Mouse (Mus musculus): Measurements from ENCODE around the gene Uggt1. TPM values are rescaled to one million over a fixed set of nuclear protein-coding genes. Genes with fewer than 3 reads are reported as not detected.

The Uggt1 gene
- polyA plus RNA-seq, 1 experiment: 11.7 TPM

- H3K36me3 ChIP-seq (ENCODE audit: control insufficient read depth, insufficient read depth, low read length): no peaks in the 10 kb centered on the region
- H3K27ac ChIP-seq (ENCODE audit: insufficient read depth, low read depth, low read length): no peak overlapping the region
Measured at GRCm38 (mm10) chr1:36258631-36259030, 14.1 kb upstream of the Uggt1 start.

GRCm38 (mm10) chr1:36257276-36257675, 12.8 kb upstream of the Uggt1 start:
- TF ChIP-seq POLR2A (IDR thresholded peaks at IDR 0.05; ENCODE audit: low read depth, low read length): no peak
- no peak for TF ChIP-seq CTCF (IDR thresholded peaks at IDR 0.05; ENCODE audit: extremely low read depth, insufficient read length, insufficient replicate concordance, low read depth, low read length)
- WGBS: 84% methylated on average over 8 of the region's 8 CpGs
- Histone ChIP-seq H3K27ac (ENCODE audit: insufficient read depth, low read depth, low read length) (no peak overlapping the region), H3K27me3 (ENCODE audit: control insufficient read depth, insufficient read depth, low read length) (no peaks in the 10 kb centered on the region), H3K4me3 (ENCODE audit: low read depth, low read length) (no peak overlapping the region), H3K36me3 (ENCODE audit: control insufficient read depth, insufficient read depth, low read length) (no peaks in the 10 kb centered on the region), H3K4me1 (ENCODE audit: control insufficient read depth, insufficient read depth, insufficient read length, low read length) (no peaks in the 10 kb centered on the region)

More at GRCm38 (mm10) chr1:36258631-36259030, 14.1 kb upstream of the Uggt1 start:
- WGBS: 72% methylated on average over 2 of the region's 2 CpGs
- H3K27me3 ChIP-seq (ENCODE audit: control insufficient read depth, insufficient read depth, low read length): no peaks in the 10 kb centered on the region
- no peaks in the 10 kb centered on the region for H3K4me1 ChIP-seq (ENCODE audit: control insufficient read depth, insufficient read depth, insufficient read length, low read length)
- TF ChIP-seq CTCF (IDR thresholded peaks at IDR 0.05; ENCODE audit: extremely low read depth, insufficient read length, insufficient replicate concordance, low read depth, low read length) (no peak), POLR2A (IDR thresholded peaks at IDR 0.05; ENCODE audit: low read depth, low read length) (no peak)
- no peak overlapping the region for H3K4me3 ChIP-seq (ENCODE audit: low read depth, low read length)

GRCm38 (mm10) chr1:36255871-36256640, 11.5 kb upstream of the Uggt1 start:
- Histone ChIP-seq H3K27me3 (ENCODE audit: control insufficient read depth, insufficient read depth, low read length) (no peaks in the 10 kb centered on the region), H3K36me3 (ENCODE audit: control insufficient read depth, insufficient read depth, low read length) (no peaks in the 10 kb centered on the region), H3K27ac (ENCODE audit: insufficient read depth, low read depth, low read length) (no peak overlapping the region), H3K4me3 (ENCODE audit: low read depth, low read length) (no peak overlapping the region), H3K4me1 (ENCODE audit: control insufficient read depth, insufficient read depth, insufficient read length, low read length) (peaks cover 4% of the 10 kb centered on the region; the same call in 1 of the 2 replicates)
- no peak for TF ChIP-seq CTCF (IDR thresholded peaks at IDR 0.05; ENCODE audit: extremely low read depth, insufficient read length, insufficient replicate concordance, low read depth, low read length)
- TF ChIP-seq POLR2A (IDR thresholded peaks at IDR 0.05; ENCODE audit: low read depth, low read length): no peak
- 70% methylated on average over 20 of the region's 20 CpGs for WGBS

GRCm38 (mm10) chr1:36254635-36255360, 10.3 kb upstream of the Uggt1 start:
- Histone ChIP-seq H3K27me3 (ENCODE audit: control insufficient read depth, insufficient read depth, low read length) (no peaks in the 10 kb centered on the region), H3K36me3 (ENCODE audit: control insufficient read depth, insufficient read depth, low read length) (no peaks in the 10 kb centered on the region), H3K4me1 (ENCODE audit: control insufficient read depth, insufficient read depth, insufficient read length, low read length) (peaks cover 5% of the 10 kb centered on the region; the same call in 1 of the 2 replicates), H3K4me3 (ENCODE audit: low read depth, low read length) (peak overlapping the region; percentile 23), H3K27ac (ENCODE audit: insufficient read depth, low read depth, low read length) (no peak overlapping the region)
- WGBS: 19% methylated on average over 25 of the region's 25 CpGs
- TF ChIP-seq CTCF (IDR thresholded peaks at IDR 0.05; ENCODE audit: extremely low read depth, insufficient read length, insufficient replicate concordance, low read depth, low read length) (peak; percentile 74), POLR2A (IDR thresholded peaks at IDR 0.05; ENCODE audit: low read depth, low read length) (no peak)

GRCm38 (mm10) chr1:36252791-36253190, 8.3 kb upstream of the Uggt1 start:
- Histone ChIP-seq H3K36me3 (ENCODE audit: control insufficient read depth, insufficient read depth, low read length) (no peaks in the 10 kb centered on the region), H3K4me1 (ENCODE audit: control insufficient read depth, insufficient read depth, insufficient read length, low read length) (peaks cover 5% of the 10 kb centered on the region; the same call in 1 of the 2 replicates), H3K4me3 (ENCODE audit: low read depth, low read length) (no peak overlapping the region), H3K27ac (ENCODE audit: insufficient read depth, low read depth, low read length) (no peak overlapping the region), H3K27me3 (ENCODE audit: control insufficient read depth, insufficient read depth, low read length) (no peaks in the 10 kb centered on the region)
- TF ChIP-seq CTCF (IDR thresholded peaks at IDR 0.05; ENCODE audit: extremely low read depth, insufficient read length, insufficient replicate concordance, low read depth, low read length) (peak; percentile 84; the same call in 1 of the 2 replicates), POLR2A (IDR thresholded peaks at IDR 0.05; ENCODE audit: low read depth, low read length) (no peak)
- WGBS: 2% methylated on average over 6 of the region's 6 CpGs

- Histone ChIP-seq H3K27ac (ENCODE audit: insufficient read depth, low read depth, low read length) (peak overlapping the region; percentile 50), H3K27me3 (ENCODE audit: control insufficient read depth, insufficient read depth, low read length) (no peaks in the 10 kb centered on the region), H3K4me1 (ENCODE audit: control insufficient read depth, insufficient read depth, insufficient read length, low read length) (peaks cover 5% of the 10 kb centered on the region; the same call in 1 of the 2 replicates), H3K4me3 (ENCODE audit: low read depth, low read length) (no peak overlapping the region), H3K36me3 (ENCODE audit: control insufficient read depth, insufficient read depth, low read length) (no peaks in the 10 kb centered on the region)
- TF ChIP-seq POLR2A (IDR thresholded peaks at IDR 0.05; ENCODE audit: low read depth, low read length) (no peak), CTCF (IDR thresholded peaks at IDR 0.05; ENCODE audit: extremely low read depth, insufficient read length, insufficient replicate concordance, low read depth, low read length) (no peak)
- 14% methylated on average over 9 of the region's 9 CpGs for WGBS
Measured at GRCm38 (mm10) chr1:36251426-36251825, 6.9 kb upstream of the Uggt1 start.

- WGBS: 47% methylated on average over 6 of the region's 6 CpGs
- H3K4me1 ChIP-seq (ENCODE audit: control insufficient read depth, insufficient read depth, insufficient read length, low read length): peaks cover 5% of the 10 kb centered on the region; the same call in 1 of the 2 replicates
- TF ChIP-seq CTCF (IDR thresholded peaks at IDR 0.05; ENCODE audit: extremely low read depth, insufficient read length, insufficient replicate concordance, low read depth, low read length) (no peak), POLR2A (IDR thresholded peaks at IDR 0.05; ENCODE audit: low read depth, low read length) (no peak)
- H3K36me3 ChIP-seq (ENCODE audit: control insufficient read depth, insufficient read depth, low read length): no peaks in the 10 kb centered on the region
- H3K27me3 ChIP-seq (ENCODE audit: control insufficient read depth, insufficient read depth, low read length): no peaks in the 10 kb centered on the region
- no peak overlapping the region for H3K4me3 ChIP-seq (ENCODE audit: low read depth, low read length)
- H3K27ac ChIP-seq (ENCODE audit: insufficient read depth, low read depth, low read length): no peak overlapping the region
Measured at GRCm38 (mm10) chr1:36246688-36247087, 2.2 kb upstream of the Uggt1 start.

All from small intestine, adult 2 months (tissue).